Mouse (Mus musculus) retina, adult 2 months (tissue): ENCODE measurements around the gene Exoc5.

ENCODE experiments used
- DNase-seq: peaks from one replicate; pipeline ENCODE4 v3.0.0-alpha.2; 2012; ENCODE audit warnings: low read depth, low spot score

Exoc5 gene

GRCm38 (mm10) chr14:49007979-49008378 lies 58.5 kb downstream of the Exoc5 start:
- DNase-seq = no peak

- DNase-seq = no peak
These were observed 64.8 kb downstream of the Exoc5 start for GRCm38 (mm10) chr14:49001655-49002054.

- no peak for DNase-seq
These were observed 67.7 kb downstream of the Exoc5 start for GRCm38 (mm10) chr14:48998795-48999194.

GRCm38 (mm10) chr14:48993861-48994260 lies 72.6 kb downstream of the Exoc5 start:
- DNase-seq = no peak

- no peak for DNase-seq
These were observed 74.3 kb downstream of the Exoc5 start for GRCm38 (mm10) chr14:48992070-48992580.

- no peak for DNase-seq
These were observed 75.3 kb downstream of the Exoc5 start for GRCm38 (mm10) chr14:48991144-48991522.

- DNase-seq = peak; percentile 51
These were observed 75.8 kb downstream of the Exoc5 start for GRCm38 (mm10) chr14:48990471-48991143.

- DNase-seq = no peak
These were observed 76.6 kb downstream of the Exoc5 start for GRCm38 (mm10) chr14:48989831-48990230.

- no peak for DNase-seq
These were observed 80.2 kb downstream of the Exoc5 start for GRCm38 (mm10) chr14:48986231-48986630.

GRCm38 (mm10) chr14:48985673-48986072 lies 80.8 kb downstream of the Exoc5 start:
- no peak for DNase-seq

- no peak for DNase-seq
These were observed 87.5 kb downstream of the Exoc5 start for GRCm38 (mm10) chr14:48978971-48979388.

GRCm38 (mm10) chr14:48971546-48971945 lies 94.9 kb downstream of the Exoc5 start:
- DNase-seq = no peak

- DNase-seq = no peak
These were observed 97.8 kb downstream of the Exoc5 start for GRCm38 (mm10) chr14:48968670-48969069.
